Mouse (Mus musculus) embryo, embryonic 10.5 days (tissue): ENCODE measurements around the gene Slc11a2.
"Not testable (repeated sequence)": the region's sequence is repeated elsewhere in the genome, so short reads cannot be mapped to it uniquely, and the experiment has no call there.

Source experiments
- DNase-seq: peaks from one replicate; pipeline ENCODE4 v3.0.0-alpha.2; 2015; ENCODE audit warnings: low spot score

Gene Slc11a2

GRCm38 (mm10) chr15:100402798-100403197 lies 22.1 kb downstream of the Slc11a2 start:
- no peak for DNase-seq

- DNase-seq = no peak
Measured at GRCm38 (mm10) chr15:100402347-100402746, 22.5 kb downstream of the Slc11a2 start.

DNA sequence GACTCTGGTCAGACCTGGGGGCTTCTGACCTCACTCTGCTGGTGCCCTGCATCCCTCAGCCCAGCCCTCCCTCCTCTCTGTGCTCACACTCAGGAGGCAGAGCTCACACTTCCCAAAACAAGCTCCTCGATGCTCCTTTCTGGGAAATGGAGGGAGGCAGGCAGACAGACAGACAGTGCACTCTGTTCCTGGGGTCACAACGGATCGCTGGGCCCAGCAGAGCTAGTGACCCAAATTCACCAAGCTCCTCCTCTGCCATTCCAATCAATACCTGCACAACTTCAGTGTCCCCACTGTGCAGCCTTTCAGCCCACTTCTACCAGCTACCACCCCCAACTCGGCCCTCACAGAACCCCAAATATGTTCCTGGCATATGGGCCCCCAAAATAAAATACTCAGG lies 23.1 kb downstream of the Slc11a2 start:
- no peak for DNase-seq

- no peak for DNase-seq
Measured at GRCm38 (mm10) chr15:100400592-100401250, 24.2 kb downstream of the Slc11a2 start.

DNA sequence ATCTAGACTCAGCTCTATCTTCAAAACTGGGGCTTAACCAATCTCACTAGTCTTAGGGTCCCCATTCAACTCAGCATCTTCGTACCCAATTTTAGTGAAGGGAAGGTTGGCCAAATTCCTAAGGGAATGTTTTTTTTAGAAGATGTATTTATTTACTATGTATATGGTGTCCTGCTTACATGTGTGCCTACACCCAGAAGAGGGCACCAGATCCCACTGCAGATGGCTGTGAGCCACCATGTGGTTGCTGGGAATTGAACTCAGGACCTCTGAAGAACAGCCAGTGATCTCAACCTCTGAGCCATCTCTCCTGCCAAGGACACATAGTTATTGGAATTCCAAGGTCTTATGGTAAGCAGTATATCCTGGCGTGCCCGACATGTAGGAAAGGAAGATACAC lies 29.3 kb downstream of the Slc11a2 start:
- DNase-seq = no peak

DNA sequence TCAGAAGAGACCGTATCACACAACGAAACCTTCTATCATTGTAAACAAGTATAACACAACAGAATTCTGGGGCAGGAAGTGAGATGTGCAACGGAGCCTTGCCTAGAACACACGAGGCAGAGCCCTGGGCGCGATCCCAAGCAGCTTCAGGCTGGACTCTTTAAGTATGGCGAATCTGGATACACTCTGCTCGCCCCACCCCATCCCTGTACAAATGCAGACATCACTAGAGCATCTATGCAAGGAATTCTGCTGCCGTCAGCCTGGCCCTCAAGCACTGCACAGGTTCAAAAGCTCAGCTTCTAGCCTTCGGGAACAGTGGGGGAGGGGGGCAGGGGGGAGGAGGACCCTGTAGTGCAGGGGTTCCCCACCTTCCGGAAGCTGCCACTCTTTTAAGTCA lies 31.9 kb downstream of the Slc11a2 start:
- no peak for DNase-seq

GRCm38 (mm10) chr15:100391599-100391998 lies 33.3 kb downstream of the Slc11a2 start:
- no peak for DNase-seq

DNA sequence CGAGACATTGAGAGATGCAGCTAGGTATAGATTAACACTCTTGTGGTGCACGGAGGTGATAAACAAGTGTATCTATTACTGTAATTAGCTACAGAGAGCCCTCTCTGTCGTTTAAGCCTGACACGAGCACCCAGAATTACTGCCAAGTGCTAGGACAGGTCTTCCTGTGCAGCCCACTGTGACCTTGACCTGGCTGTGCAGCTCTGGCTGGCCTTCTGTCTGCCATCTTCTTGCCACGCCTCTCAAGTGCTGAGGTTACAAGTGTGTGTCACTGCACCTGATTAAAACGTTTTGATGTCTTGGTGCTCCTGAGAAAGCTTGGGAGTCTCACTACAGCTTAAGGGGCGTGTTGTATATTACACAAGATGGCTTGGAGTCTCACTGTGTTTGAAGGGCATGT lies 33.8 kb downstream of the Slc11a2 start:
- no peak for DNase-seq

DNA sequence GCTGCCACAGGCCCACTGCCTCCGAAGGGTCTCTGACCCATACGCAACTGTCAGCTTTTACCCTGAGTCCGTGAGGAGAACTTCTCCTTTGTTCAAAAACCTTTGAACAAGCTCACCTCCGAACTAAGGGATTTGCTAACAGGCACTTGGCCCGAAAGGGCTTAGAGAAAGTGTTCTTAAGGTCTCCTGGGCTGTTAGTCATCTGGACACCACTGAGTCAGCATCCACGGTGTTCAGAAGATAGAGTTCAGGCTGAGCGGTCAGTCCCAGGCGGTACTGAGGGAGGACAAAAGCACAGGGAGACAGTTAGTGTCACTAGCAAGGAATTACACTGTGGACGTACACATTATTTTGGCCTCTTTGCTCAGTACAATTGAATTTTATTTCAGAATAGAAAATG lies 36.0 kb downstream of the Slc11a2 start:
- DNase-seq = peak; percentile 22

DNA sequence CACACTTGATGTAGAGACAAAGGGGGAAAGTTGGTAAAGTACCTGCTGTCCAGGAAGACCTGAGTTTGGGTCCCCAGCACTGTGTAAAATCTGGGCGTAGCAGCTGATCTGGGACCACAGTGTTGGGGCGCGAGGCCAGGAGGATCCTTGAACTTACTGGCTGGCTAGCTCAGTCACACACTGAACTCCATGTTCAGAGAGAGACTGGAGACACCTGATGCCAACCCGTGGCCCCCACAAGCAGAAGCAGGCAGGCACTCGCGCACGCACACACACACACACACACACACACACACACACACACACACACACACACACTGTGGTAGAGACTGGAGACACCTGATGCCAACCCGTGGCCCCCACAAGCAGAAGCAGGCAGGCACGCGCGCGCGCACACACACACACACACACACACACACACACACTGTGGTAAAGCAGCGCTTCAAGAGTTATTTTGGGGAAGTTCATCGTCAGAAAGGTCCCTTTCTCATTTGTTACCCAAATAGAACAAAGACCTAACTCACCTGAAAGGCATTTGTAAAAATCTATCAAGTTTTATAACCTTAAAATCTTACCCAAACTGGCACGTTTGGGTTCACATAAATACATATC lies 36.5 kb downstream of the Slc11a2 start:
- no peak for DNase-seq

GRCm38 (mm10) chr15:100387544-100388223 lies 37.2 kb downstream of the Slc11a2 start:
- no peak for DNase-seq

GRCm38 (mm10) chr15:100385705-100386104 lies 39.2 kb downstream of the Slc11a2 start:
- DNase-seq = no peak

GRCm38 (mm10) chr15:100380104-100380503 lies 44.8 kb downstream of the Slc11a2 start:
- no peak for DNase-seq

DNA sequence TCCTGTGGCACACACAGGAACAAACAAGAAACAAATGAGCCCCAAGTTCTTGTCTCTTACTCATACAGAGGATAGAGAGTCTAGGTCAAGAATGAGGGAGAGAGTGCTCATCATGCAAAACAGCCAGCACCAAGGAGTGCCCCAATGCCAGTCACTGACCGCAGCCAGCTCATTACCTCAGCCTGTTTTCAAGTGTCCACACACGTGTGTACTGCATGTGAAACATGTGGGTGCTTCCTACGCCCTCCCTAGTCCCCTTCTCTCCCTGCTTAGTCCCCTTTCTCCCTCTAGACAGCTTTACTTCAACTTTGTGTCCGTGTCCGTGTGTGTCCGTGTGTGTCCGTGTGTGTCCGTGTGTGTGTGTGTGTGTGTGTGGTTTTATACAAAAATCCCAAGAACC lies 45.2 kb downstream of the Slc11a2 start:
- DNase-seq = no peak

GRCm38 (mm10) chr15:100377847-100378505 lies 46.9 kb downstream of the Slc11a2 start:
- DNase-seq = not testable (repeated sequence)

DNA sequence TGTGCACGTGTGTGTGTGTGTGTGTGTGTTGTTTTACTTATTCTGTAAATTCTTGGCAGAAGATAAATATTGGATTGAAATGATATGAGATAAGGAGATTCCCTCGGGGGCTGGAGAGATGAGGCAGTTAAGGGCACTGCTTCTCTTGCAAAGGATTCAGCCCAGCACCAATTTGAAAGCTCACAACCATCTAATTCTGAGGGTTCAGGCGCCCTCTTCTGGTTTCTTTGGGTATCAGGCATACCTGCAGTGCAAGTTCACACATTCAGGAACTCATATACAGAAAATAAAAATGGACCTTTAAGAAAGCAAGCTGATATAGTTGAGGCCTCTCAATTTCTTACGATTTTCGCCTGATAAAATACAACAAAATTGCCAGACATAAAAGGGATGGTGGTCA lies 49.8 kb downstream of the Slc11a2 start:
- DNase-seq = peak; percentile 83

GRCm38 (mm10) chr15:100367119-100367518 lies 57.8 kb downstream of the Slc11a2 start:
- no peak for DNase-seq

DNA sequence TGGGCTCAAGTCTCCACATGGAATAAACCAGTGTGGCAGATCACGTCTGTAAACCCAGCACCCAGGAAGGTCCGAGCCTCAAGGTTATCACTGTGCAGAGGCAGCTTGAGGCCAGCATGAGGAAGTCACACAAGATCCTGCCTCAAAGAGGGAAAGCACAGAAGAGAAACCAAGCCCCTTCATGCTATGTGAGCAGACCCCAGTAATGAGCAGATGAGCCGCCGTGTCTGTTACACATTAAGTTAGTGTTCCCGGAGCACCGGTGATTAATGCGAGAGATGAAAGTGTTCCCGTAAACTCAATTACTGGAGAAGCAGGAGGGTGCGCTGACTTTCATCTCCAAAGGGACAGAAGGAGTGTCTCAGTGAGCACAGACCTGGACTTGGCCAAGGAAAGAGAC lies 58.9 kb downstream of the Slc11a2 start:
- not testable (repeated sequence) for DNase-seq

- no peak for DNase-seq
Measured at GRCm38 (mm10) chr15:100364242-100364641, 60.6 kb downstream of the Slc11a2 start, which contains the start of gene Higd1c. Higd1c (plus strand) TSS chr15:100364542.

- no peak for DNase-seq
Measured at GRCm38 (mm10) chr15:100355876-100356275, 69.0 kb downstream of the Slc11a2 start.

DNA sequence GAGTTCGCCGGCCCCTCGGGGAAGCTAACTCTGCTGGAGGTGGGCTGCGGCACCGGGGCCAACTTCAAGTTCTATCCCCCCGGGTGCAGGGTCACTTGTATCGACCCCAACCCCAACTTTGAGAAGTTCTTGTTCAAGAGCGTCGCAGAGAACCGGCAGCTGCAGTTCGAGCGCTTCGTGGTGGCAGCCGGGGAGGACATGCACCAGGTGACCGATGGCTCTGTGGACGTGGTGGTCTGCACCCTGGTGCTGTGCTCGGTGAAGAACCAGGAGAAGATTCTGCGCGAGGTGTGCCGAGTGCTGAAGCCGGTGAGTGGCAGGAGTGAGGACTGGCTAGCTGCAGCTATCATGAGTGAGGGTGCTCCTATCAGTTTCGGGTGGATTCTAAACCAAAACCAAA lies 71.5 kb downstream of the Slc11a2 start:
- not testable (repeated sequence) for DNase-seq

DNA sequence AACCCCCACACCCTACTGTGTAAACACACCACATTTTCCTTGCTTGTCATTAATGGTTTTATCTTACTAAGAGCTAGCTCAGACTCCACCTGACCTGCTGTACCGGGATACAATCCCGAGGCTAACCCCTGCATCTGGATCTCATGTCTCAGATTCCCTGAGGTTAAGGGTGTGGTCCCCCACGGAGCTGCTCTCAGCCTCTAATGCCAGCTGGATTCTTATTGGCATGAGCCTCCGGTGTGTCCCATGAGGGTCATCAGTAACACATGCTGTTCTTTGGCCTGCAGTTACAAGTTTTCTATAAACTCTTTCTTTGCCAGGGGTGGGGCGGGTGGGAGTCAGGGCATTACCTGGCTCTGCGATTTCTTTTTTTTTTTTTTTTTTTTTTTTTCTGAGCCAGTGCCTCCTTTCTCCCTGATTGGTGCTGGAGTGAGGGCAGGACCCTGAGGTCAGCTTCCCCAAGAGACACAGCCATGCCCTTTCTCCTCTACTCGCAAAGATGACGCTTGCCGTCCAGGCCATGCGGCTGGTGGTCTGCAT lies 72.1 kb downstream of the Slc11a2 start, which contains the start of the genes Methig1 and Mettl7a2:
Gene Methig1 (plus strand): TSS at position 439 of the 540 bp plus-strand sequence.
Gene Mettl7a2 (plus strand): TSS at position 490 of the 540 bp plus-strand sequence.
- DNase-seq = no peak
